Mouse (Mus musculus) liver, adult 10 weeks (tissue): ENCODE measurements around the gene Selenok. TPM values are rescaled to one million over a fixed set of nuclear protein-coding genes. Genes with fewer than 3 reads are reported as not detected.

Experiments used
- polyA plus RNA-seq: library from polyadenylated mRNA; stranded (reverse); fragments of 350-450 nt; fragmentation: Illumina TruSeq; extraction: RNeasy Lipid Tissue Mini Kit (QIAGEN cat#74804); gene quantifications from one replicate; pipeline ENCODE4 v1.2.3, GENCODE M21; 2014; ENCODE audit warnings: low read depth, low replicate concordance

The Selenok gene
- polyA plus RNA-seq: 113 TPM

DNA sequence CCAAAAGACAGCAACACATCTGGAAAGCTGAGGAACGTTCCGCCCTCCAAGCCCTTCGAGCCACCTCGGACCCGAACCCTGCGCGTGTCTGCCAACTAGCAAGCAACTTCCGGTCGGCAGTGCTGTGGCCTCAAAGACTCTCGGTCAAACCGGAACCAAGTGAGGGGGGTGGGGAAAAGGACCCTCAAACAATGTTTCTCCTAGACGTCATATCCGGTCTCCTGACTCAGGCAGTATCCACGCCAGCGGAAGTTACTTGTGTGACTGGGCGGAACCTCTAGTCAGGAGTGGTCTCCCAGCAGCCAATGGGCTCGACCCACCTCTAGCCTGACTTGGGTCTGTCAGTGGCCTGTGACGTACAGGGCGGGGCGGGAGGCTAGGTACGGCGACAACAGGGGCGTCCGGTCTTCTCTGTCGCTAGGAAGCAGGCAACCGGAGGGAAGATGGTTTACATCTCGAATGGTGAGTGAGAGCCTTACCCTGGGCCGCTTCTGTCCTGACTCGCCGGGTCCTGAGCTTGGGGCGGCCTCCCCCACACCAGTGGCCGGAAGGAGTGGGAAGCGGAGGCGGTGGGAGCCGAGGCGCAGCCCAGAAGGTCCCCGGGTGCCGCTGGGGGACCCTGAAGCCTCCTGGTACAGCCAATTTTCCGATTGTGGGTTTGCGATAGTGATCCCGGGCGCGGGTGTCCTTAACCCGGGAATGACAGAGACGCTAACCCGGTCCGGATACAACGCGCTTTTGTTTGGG, at the start of gene Selenok:
Gene Selenok, plus strand, starts transcription at position 234 of the 747 bp plus-strand sequence.

DNA sequence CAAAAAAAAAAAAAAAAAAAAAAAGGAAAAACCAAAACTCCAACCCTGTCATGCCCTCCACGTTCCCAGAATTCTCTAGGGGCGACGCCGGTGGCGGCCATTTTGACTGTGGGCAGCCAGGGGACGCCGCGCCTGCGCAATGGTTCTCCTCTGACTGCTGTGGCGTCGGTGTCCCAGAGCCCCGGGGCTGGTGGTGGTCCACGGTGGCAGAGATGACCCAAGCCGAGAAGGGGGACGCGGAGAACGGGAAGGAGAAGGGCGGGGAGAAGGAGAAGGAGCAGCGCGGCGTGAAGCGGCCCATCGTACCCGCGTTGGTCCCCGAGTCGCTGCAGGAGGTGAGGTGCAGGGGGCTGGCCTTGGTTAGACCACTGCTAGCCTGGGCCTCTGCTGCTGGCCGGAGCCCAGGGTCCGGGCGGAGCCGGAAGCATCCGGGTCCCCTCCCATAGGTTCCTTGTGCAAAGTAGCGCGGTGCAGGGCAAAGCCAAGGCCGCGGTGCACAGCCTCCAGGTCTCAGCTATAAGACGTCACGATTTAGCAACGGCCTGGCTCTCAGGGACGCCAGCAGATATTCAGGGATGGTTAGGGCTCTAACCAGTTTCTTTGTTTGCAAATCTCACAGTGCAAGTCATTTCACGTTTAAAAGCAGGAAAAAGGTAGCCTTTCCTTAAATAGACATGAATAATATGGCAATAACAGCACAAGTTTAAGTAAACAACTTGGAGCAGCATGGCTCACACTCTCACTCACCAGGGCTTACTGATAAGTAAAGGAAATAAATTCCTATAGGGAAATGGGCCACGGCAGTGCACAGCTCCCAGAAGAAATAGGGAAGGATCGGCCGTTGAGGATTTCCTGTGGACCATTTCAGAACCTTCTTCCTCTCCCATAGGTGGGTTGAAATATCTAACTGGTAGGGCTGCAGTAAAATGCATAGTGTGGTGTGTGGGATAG, 10.4 kb downstream of the Selenok start, which contains the start of gene Actr8:
Gene Actr8, plus strand, starts transcription at position 84 of the 951 bp plus-strand sequence.

DNA sequence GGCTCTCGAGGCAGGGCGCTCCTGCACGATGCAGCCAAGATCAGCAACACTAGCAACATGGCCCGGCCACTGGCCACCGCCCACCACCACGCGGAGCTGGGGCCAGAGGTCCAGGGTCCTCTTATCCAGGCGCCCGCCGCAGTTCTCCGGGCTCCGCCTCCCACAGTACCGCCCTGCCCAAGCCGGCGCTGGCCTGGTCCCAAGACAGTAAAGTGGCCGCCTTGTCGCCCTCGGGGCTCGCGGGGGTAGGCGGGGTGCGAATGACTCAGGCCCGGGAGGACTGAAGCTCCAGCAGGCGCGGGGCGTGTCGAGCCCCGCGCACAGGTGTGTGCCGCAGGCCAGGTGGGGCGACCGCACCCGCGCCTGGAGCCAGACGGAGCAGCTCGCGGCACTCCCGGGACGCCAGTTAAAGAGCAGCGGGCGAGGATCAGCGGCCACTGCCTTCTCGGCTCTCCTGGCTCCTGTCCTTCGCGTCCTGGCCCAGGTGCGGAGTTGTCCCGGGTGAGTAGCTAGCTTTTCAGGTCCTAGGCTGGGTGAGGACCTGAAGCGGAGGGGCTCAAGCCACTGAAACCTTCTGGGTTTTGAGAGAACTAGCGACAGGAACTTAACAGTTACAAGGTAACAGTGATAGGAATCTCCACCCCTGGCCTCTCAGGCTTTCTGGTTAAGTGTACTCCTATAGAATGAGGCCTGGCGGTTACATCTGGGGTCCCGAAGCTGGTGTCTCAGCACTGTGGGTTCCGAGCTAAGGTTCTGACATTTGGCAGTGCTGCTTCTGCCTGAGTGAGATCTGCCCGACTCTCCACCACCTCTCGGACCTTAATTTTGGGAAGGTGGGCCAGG, 40.8 kb downstream of the Selenok start, which contains the start of the genes Il17rb and Chdh:
Gene Il17rb, minus strand, starts transcription at position 164 of the 843 bp plus-strand sequence.
Gene Chdh, plus strand, starts transcription at position 291 of the 843 bp plus-strand sequence.

Other genes with a start within 250 kb of the Selenok start
- not detected for gene Cacna2d3, start 246.4 kb upstream of the Selenok start, polyA plus RNA-seq
- 17.1 TPM for gene Actr8, start 10.0 kb downstream of the Selenok start, polyA plus RNA-seq
- gene Il17rb, start 40.6 kb downstream of the Selenok start, polyA plus RNA-seq: 3.7 TPM
- gene Chdh, start 40.7 kb downstream of the Selenok start, polyA plus RNA-seq: 40.9 TPM